Mouse (Mus musculus) testis, adult 2 months (tissue): ENCODE data around the gene E2f4. TPM values are rescaled to one million over a fixed set of nuclear protein-coding genes. Genes with fewer than 3 reads are reported as not detected.

Source experiments
- H3K27ac ChIP-seq: fragments of 200-500 bp; 2 replicates; pipeline ENCODE4 v1.5.1; 2012; ENCODE audit warnings: low read depth, low read length; ENCODE audit not compliant: control insufficient read depth, insufficient read depth
- H3K27me3 ChIP-seq: fragments of 200-500 bp; 2 replicates; pipeline ENCODE4 v1.6.1; 2012; ENCODE audit warnings: mild to moderate bottlenecking, low read length, moderate library complexity; ENCODE audit not compliant: control insufficient read depth, insufficient read depth
- H3K36me3 ChIP-seq: fragments of 200-500 bp; 2 replicates; pipeline ENCODE4 v1.6.1; 2012; ENCODE audit warnings: mild to moderate bottlenecking, low read length; ENCODE audit not compliant: control insufficient read depth, insufficient read depth
- H3K4me1 ChIP-seq: fragments of 200-500 bp; 2 replicates; pipeline ENCODE4 v1.6.1; 2012; ENCODE audit warnings: low read length; ENCODE audit not compliant: control insufficient read depth, insufficient read depth
- H3K4me3 ChIP-seq: fragments of 200-500 bp; 2 replicates; pipeline ENCODE4 v1.5.1; 2012; ENCODE audit warnings: low read depth, mild to moderate bottlenecking, low read length, moderate library complexity, mixed read lengths; ENCODE audit not compliant: control insufficient read depth
- CTCF ChIP-seq: fragments of 200-500 bp; IDR thresholded peaks from 2 replicates; pipeline ENCODE4 v1.5.1; 2012; ENCODE audit warnings: low read depth, mild to moderate bottlenecking, inconsistent platforms, low read length, moderate library complexity; ENCODE audit not compliant: control insufficient read depth, insufficient read depth, insufficient replicate concordance
- POLR2A ChIP-seq: fragments of 200-500 bp; IDR thresholded peaks from 2 replicates; pipeline ENCODE4 v1.6.1; 2012; ENCODE audit warnings: low read depth, mild to moderate bottlenecking, inconsistent platforms, low read length, moderate library complexity; ENCODE audit not compliant: control insufficient read depth
- polyA plus RNA-seq: library from polyadenylated mRNA; depleted of rRNA; stranded (reverse); fragments of >200 nt; gene quantifications from 2 replicates; pipeline ENCODE4 v1.2.3, GENCODE M21; 2012

The E2f4 gene
- polyA plus RNA-seq, 1 experiment, result 67.7 TPM

GRCm38 (mm10) chr8:105295895-105296573 lies 1.4 kb upstream of the E2f4 start, which contains the start of gene Exoc3l:
Gene Exoc3l (minus strand): TSS chr8:105296101.
- Histone ChIP-seq H3K36me3 (no peaks in the 10 kb centered on the region; the same call in 1 of the 2 replicates), H3K4me3 (peak within 1 kb of the TSS; percentile 55), H3K4me1 (peaks cover 10% of the 10 kb centered on the region), H3K27ac (peak within 1 kb of the TSS; percentile 78), H3K27me3 (no peaks in the 10 kb centered on the region)
- no peak for TF ChIP-seq CTCF
- peak; percentile 58; the same call in 1 of the 2 replicates for TF ChIP-seq POLR2A

- no peaks in the 10 kb centered on the region for H3K27me3 ChIP-seq
- H3K36me3 ChIP-seq, result peaks cover 2% of the 10 kb centered on the region; the same call in 1 of the 2 replicates
- H3K4me1 ChIP-seq, result peaks cover 10% of the 10 kb centered on the region
- TF ChIP-seq CTCF (no peak), POLR2A (no peak)
- 0 out of 2 replicates have a peak overlapping the region, but pooled peaks have one; percentile 75 for H3K27ac ChIP-seq
- peak overlapping the region; percentile 94 for H3K4me3 ChIP-seq
Measured at GRCm38 (mm10) chr8:105298351-105299252, 1.1 kb downstream of the E2f4 start.

- no peak overlapping the region for H3K4me3 ChIP-seq
Measured at GRCm38 (mm10) chr8:105299962-105300361, 2.5 kb downstream of the E2f4 start.

GRCm38 (mm10) chr8:105303396-105303795 lies 5.9 kb downstream of the E2f4 start:
- Histone ChIP-seq H3K27ac (no peak overlapping the region), H3K27me3 (no peaks in the 10 kb centered on the region), H3K36me3 (peaks cover 2% of the 10 kb centered on the region; the same call in 1 of the 2 replicates), H3K4me3 (no peak overlapping the region), H3K4me1 (peaks cover 13% of the 10 kb centered on the region)
- no peak for TF ChIP-seq CTCF
- TF ChIP-seq POLR2A, result no peak

More at GRCm38 (mm10) chr8:105299962-105300361, 2.5 kb downstream of the E2f4 start:
- no peak overlapping the region for H3K27ac ChIP-seq
- TF ChIP-seq POLR2A (no peak), CTCF (no peak)
- no peaks in the 10 kb centered on the region for H3K27me3 ChIP-seq
- peaks cover 10% of the 10 kb centered on the region for H3K4me1 ChIP-seq
- H3K36me3 ChIP-seq, result peaks cover 2% of the 10 kb centered on the region; the same call in 1 of the 2 replicates

- no peak for TF ChIP-seq POLR2A
- no peak for TF ChIP-seq CTCF
- H3K36me3 ChIP-seq, result peaks cover 2% of the 10 kb centered on the region; the same call in 1 of the 2 replicates
Measured at GRCm38 (mm10) chr8:105303874-105304273, 6.4 kb downstream of the E2f4 start.

GRCm38 (mm10) chr8:105304325-105305210 lies 7.1 kb downstream of the E2f4 start:
- Histone ChIP-seq H3K27me3 (no peaks in the 10 kb centered on the region), H3K36me3 (peaks cover 2% of the 10 kb centered on the region; the same call in 1 of the 2 replicates), H3K27ac (no peak overlapping the region), H3K4me1 (peaks cover 7% of the 10 kb centered on the region), H3K4me3 (no peak overlapping the region)
- TF ChIP-seq POLR2A, result no peak; the same call in 1 of the 2 replicates
- TF ChIP-seq CTCF, result peak; percentile 9; the same call in 1 of the 2 replicates

More at GRCm38 (mm10) chr8:105303874-105304273, 6.4 kb downstream of the E2f4 start:
- peaks cover 8% of the 10 kb centered on the region for H3K4me1 ChIP-seq
- H3K27me3 ChIP-seq, result no peaks in the 10 kb centered on the region
- H3K27ac ChIP-seq, result no peak overlapping the region
- no peak overlapping the region for H3K4me3 ChIP-seq
